Mouse (Mus musculus): Measurements from ENCODE around the gene AL732309.1.

The AL732309.1 gene

GRCm38 (mm10) chr2:25240310-25240709, 6.4 kb downstream of the AL732309.1 start:
- DNase-seq (ENCODE audit: low read depth, low spot score) = no peak

GRCm38 (mm10) chr2:25239766-25240165, 6.9 kb downstream of the AL732309.1 start:
- no peak for DNase-seq (ENCODE audit: low read depth, low spot score)

GRCm38 (mm10) chr2:25238106-25238505, 8.6 kb downstream of the AL732309.1 start:
- DNase-seq (ENCODE audit: low read depth, low spot score) = no peak

GRCm38 (mm10) chr2:25237522-25237921, 9.1 kb downstream of the AL732309.1 start:
- DNase-seq (ENCODE audit: low read depth, low spot score) = no peak

- no peak for DNase-seq (ENCODE audit: low read depth, low spot score)
These were observed 10.0 kb downstream of the AL732309.1 start, which contains the start of gene Rnf224 for GRCm38 (mm10) chr2:25236614-25237013. Gene Rnf224, minus strand, starts transcription at chr2:25236787.

- peak; percentile 39 for DNase-seq (ENCODE audit: low read depth, low spot score)
These were observed 12.0 kb downstream of the AL732309.1 start for GRCm38 (mm10) chr2:25234551-25235220.

- DNase-seq (ENCODE audit: low read depth, low spot score) = no peak
These were observed 12.6 kb downstream of the AL732309.1 start, which contains the start of gene Slc34a3 for GRCm38 (mm10) chr2:25234050-25234449. Gene Slc34a3, minus strand, starts transcription at chr2:25234364.

GRCm38 (mm10) chr2:25233421-25233820, 13.2 kb downstream of the AL732309.1 start:
- DNase-seq (ENCODE audit: low read depth, low spot score) = no peak

GRCm38 (mm10) chr2:25231038-25231437, 15.6 kb downstream of the AL732309.1 start:
- DNase-seq (ENCODE audit: low read depth, low spot score) = peak; percentile 58

GRCm38 (mm10) chr2:25230581-25230980, 16.1 kb downstream of the AL732309.1 start:
- DNase-seq (ENCODE audit: low read depth, low spot score) = no peak

GRCm38 (mm10) chr2:25229582-25229981, 17.1 kb downstream of the AL732309.1 start:
- no peak for DNase-seq (ENCODE audit: low read depth, low spot score)

- DNase-seq (ENCODE audit: low read depth, low spot score) = no peak
These were observed 17.6 kb downstream of the AL732309.1 start for GRCm38 (mm10) chr2:25228995-25229530.

- peak; percentile 96 for DNase-seq (ENCODE audit: low read depth, low spot score)
These were observed 18.2 kb downstream of the AL732309.1 start for GRCm38 (mm10) chr2:25228431-25228889.

- DNase-seq (ENCODE audit: low read depth, low spot score) = no peak
These were observed 19.3 kb downstream of the AL732309.1 start for GRCm38 (mm10) chr2:25227406-25227805.

GRCm38 (mm10) chr2:25226864-25227263, 19.8 kb downstream of the AL732309.1 start:
- no peak for DNase-seq (ENCODE audit: low read depth, low spot score)

- no peak for DNase-seq (ENCODE audit: low read depth, low spot score)
These were observed 20.8 kb downstream of the AL732309.1 start for GRCm38 (mm10) chr2:25225811-25226379.

GRCm38 (mm10) chr2:25224766-25225752, 21.6 kb downstream of the AL732309.1 start:
- peak; percentile 100 for DNase-seq (ENCODE audit: low read depth, low spot score)

GRCm38 (mm10) chr2:25224492-25224765, 22.2 kb downstream of the AL732309.1 start, which contains the start of gene Tubb4b:
Gene Tubb4b, minus strand, starts transcription at chr2:25224702.
- no peak for DNase-seq (ENCODE audit: low read depth, low spot score)

GRCm38 (mm10) chr2:25223681-25224491, 22.8 kb downstream of the AL732309.1 start:
- DNase-seq (ENCODE audit: low read depth, low spot score) = peak; percentile 96

GRCm38 (mm10) chr2:25221331-25221772, 25.3 kb downstream of the AL732309.1 start:
- peak; percentile 46 for DNase-seq (ENCODE audit: low read depth, low spot score)

GRCm38 (mm10) chr2:25218445-25218844, 28.2 kb downstream of the AL732309.1 start, which contains the start of gene Fam166a:
Gene Fam166a, plus strand, starts transcription at chr2:25218745.
- no peak for DNase-seq (ENCODE audit: low read depth, low spot score)
